ENCODE assay signal across 11 mouse cellular contexts in the genomic region with DNA sequence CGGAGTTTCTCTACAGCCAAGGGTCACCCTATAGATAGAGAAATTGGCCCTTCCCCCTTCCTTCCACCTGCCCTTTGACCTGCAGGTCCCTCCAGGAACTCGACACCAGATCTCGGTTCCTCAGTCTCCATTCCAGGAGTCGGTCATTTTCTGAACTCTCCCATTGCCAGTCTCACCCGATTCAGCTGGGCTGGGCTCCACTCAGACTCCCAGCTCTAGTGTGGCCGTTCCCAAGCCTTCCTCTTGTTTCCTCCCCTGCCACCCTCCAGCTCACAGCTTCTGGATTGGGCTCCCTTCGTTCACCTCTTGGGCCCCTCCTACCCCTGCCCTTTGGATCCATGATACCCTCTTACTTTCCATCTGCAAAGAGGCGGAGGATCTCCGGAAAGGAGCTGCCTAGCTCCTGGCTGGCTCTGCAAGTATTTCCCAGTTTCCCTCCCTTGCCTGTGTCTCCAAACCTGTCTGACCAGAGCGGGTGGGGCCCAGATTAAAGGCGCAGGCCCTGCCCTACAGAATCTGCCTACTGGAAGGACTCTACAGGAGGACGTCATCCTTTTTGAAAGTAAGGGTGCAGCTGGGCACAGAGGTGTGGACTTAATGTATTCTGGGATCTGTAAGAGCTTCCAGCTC. TPM values are rescaled to one million over a fixed set of nuclear protein-coding genes. Genes with fewer than 3 reads are reported as not detected.
DNase-seq lines count a peak whose midpoint lies in the region; ATAC-seq lines count a peak whose summit lies in the region.
"Had no signal": no experiment of that assay in that cellular context is flagged by ENCODE, and none has a peak within 500 bp of the region (broad histone marks: within the 10 kb centered on the region; RNA-seq: fewer than 3 reads in every experiment).

No protein-coding gene starts in this region.

- no peak overlapping the region; the same call in 1 of the 2 replicates for H3K9ac ChIP-seq in heart, embryonic 11.5 days (ENCODE audit: low read depth, low read length)
- H3K9ac ChIP-seq in embryonic facial prominence, embryonic 15.5 days = 0 out of 2 replicates have a peak overlapping the region, but pooled peaks have one; percentile 1
- H3K9ac ChIP-seq in limb, embryonic 12.5 days (replicated peaks) = peak overlapping the region; percentile 37; the same call in 1 of the 2 replicates
- no peak overlapping the region for H3K9ac ChIP-seq in forebrain, embryonic 16.5 days (replicated peaks; ENCODE audit: low read depth, low read length)

- no peaks in the 10 kb centered on the region for H3K9me3 ChIP-seq in heart, embryonic 11.5 days (replicated peaks; ENCODE audit: control insufficient read depth, low read length)
- H3K9me3 ChIP-seq in embryonic facial prominence, embryonic 15.5 days (replicated peaks) = no peaks in the 10 kb centered on the region
- no peaks in the 10 kb centered on the region for H3K9me3 ChIP-seq in limb, embryonic 12.5 days
- H3K9me3 ChIP-seq in forebrain, embryonic 16.5 days (ENCODE audit: control insufficient read depth, low read length) = no peaks in the 10 kb centered on the region
- H3K9me3 ChIP-seq: midbrain, embryonic 12.5 days had no signal

- peak overlapping the region; percentile 82 for H3K4me2 ChIP-seq in heart, embryonic 11.5 days
- peak overlapping the region; percentile 72 for H3K4me2 ChIP-seq in embryonic facial prominence, embryonic 15.5 days (replicated peaks)
- H3K4me2 ChIP-seq in limb, embryonic 12.5 days = peak overlapping the region; percentile 75; the same call in 1 of the 2 replicates
- H3K4me2 ChIP-seq in forebrain, embryonic 16.5 days (ENCODE audit: low read length) = no peak overlapping the region

- DNase-seq in heart, postnatal 4 days = no peak
- peak; percentile 33 to 55 for DNase-seq in lung, postnatal 4 days
- DNase-seq in thymus, postnatal 25 days = no peak
- no peak for DNase-seq in B cell, adult 2 months
- DNase-seq: right cerebral cortex, postnatal 14 days had no signal

- peaks cover 3% of the 10 kb centered on the region for H3K36me3 ChIP-seq in heart, embryonic 11.5 days (ENCODE audit: control insufficient read depth, insufficient read depth, low read length)
- H3K36me3 ChIP-seq in embryonic facial prominence, embryonic 15.5 days = 0 out of 2 replicates have a peak, but pooled peaks cover 4% of the 10 kb centered on the region
- H3K36me3 ChIP-seq in limb, embryonic 12.5 days = peaks cover 19% of the 10 kb centered on the region
- no peaks in the 10 kb centered on the region for H3K36me3 ChIP-seq in forebrain, embryonic 16.5 days (ENCODE audit: control insufficient read depth, insufficient read depth)

- H3K4me3 ChIP-seq in heart, embryonic 11.5 days (ENCODE audit: low read depth, low read length) = no peak overlapping the region
- peak overlapping the region; percentile 32 for H3K4me3 ChIP-seq in embryonic facial prominence, embryonic 15.5 days (replicated peaks)
- H3K4me3 ChIP-seq in limb, embryonic 12.5 days (replicated peaks) = no peak overlapping the region; the same call in 1 of the 2 replicates
- no peak overlapping the region for H3K4me3 ChIP-seq in forebrain, embryonic 16.5 days (replicated peaks; ENCODE audit: low read length)

- no peak for ATAC-seq in heart, embryonic 11.5 days (replicated peaks; ENCODE audit: insufficient number of reproducible peaks, low FRiP score, low TSS enrichment)
- ATAC-seq in embryonic facial prominence, embryonic 15.5 days (ENCODE audit: insufficient number of reproducible peaks, low FRiP score, low TSS enrichment, low read depth) = no peak
- ATAC-seq in limb, embryonic 12.5 days (ENCODE audit: insufficient number of reproducible peaks, insufficient read depth, low FRiP score, low TSS enrichment, low read depth) = no peak
- ATAC-seq in forebrain, embryonic 16.5 days = no peak

- no peak overlapping the region for H3K27ac ChIP-seq in heart, embryonic 11.5 days (ENCODE audit: low read depth, low read length)
- peak overlapping the region; percentile 97 for H3K27ac ChIP-seq in embryonic facial prominence, embryonic 15.5 days (replicated peaks)
- H3K27ac ChIP-seq in limb, embryonic 12.5 days = peak overlapping the region; percentile 29; the same call in 1 of the 2 replicates
- H3K27ac ChIP-seq in forebrain, embryonic 16.5 days (ENCODE audit: low read length) = no peak overlapping the region
- H3K27ac ChIP-seq: midbrain, embryonic 12.5 days had no signal

- H3K27me3 ChIP-seq in heart, embryonic 11.5 days (ENCODE audit: control insufficient read depth, insufficient read depth, low read length) = no peaks in the 10 kb centered on the region
- no peaks in the 10 kb centered on the region for H3K27me3 ChIP-seq in embryonic facial prominence, embryonic 15.5 days
- no peaks in the 10 kb centered on the region for H3K27me3 ChIP-seq in limb, embryonic 12.5 days
- H3K27me3 ChIP-seq in forebrain, embryonic 16.5 days (replicated peaks; ENCODE audit: control insufficient read depth, insufficient read depth, low read length) = no peaks in the 10 kb centered on the region
- H3K27me3 ChIP-seq: midbrain, embryonic 12.5 days had no signal

- H3K4me1 ChIP-seq in heart, embryonic 11.5 days (ENCODE audit: control insufficient read depth, insufficient read depth, low read length) = peaks cover 14% of the 10 kb centered on the region
- peaks cover 26% of the 10 kb centered on the region for H3K4me1 ChIP-seq in embryonic facial prominence, embryonic 15.5 days
- peaks cover 18% of the 10 kb centered on the region for H3K4me1 ChIP-seq in limb, embryonic 12.5 days (replicated peaks)
- H3K4me1 ChIP-seq in forebrain, embryonic 16.5 days (replicated peaks; ENCODE audit: control insufficient read depth, insufficient read depth, low read length) = peaks cover 20% of the 10 kb centered on the region

- 32% methylated on average over 12 of the region's 12 CpGs for WGBS in heart, embryonic 11.5 days (ENCODE audit: insufficient replicate concordance)
- WGBS in embryonic facial prominence, embryonic 15.5 days = 40% methylated on average over 12 of the region's 12 CpGs
- 48% methylated on average over 12 of the region's 12 CpGs for WGBS in limb, embryonic 12.5 days
- WGBS in forebrain, embryonic 16.5 days = 65% methylated on average over 12 of the region's 12 CpGs

RNA-seq across cellular contexts. Expression of gene Tmem79, which starts 1.8 kb away (rescaled TPM):
- polyA plus RNA-seq in heart, embryonic 11.5 days (2014; fragmentation: Nextera tagmentation; extraction: Ambion mirVana) = 1.3 TPM in 2 replicates
- 1 to 10 TPM; 1.4 to 1.6 TPM for total RNA-seq in heart, postnatal 4 days (2021)
- 26.0 and 27.1 TPM in 2 replicates for polyA plus RNA-seq in embryonic facial prominence, embryonic 15.5 days (2015; fragmentation: Nextera tagmentation; extraction: Ambion mirVana)
- polyA plus RNA-seq in limb, embryonic 12.5 days (2016; fragmentation: Nextera tagmentation; extraction: Ambion mirVana) = 2.6 and 2.9 TPM in 2 replicates
- 1.4 TPM in 2 replicates for polyA plus RNA-seq in forebrain, embryonic 16.5 days (2015; fragmentation: Nextera tagmentation; extraction: Ambion mirVana)

RNA-seq across cellular contexts. Expression of gene Smg5, which starts 1.9 kb away (rescaled TPM):
- 35.2 and 37.8 TPM in 2 replicates for polyA plus RNA-seq in heart, embryonic 11.5 days (2014; fragmentation: Nextera tagmentation; extraction: Ambion mirVana)
- total RNA-seq in heart, postnatal 4 days (2021) = 10 to 100 TPM; 53.2 to 61.3 TPM
- 41.8 and 48.6 TPM in 2 replicates for polyA plus RNA-seq in embryonic facial prominence, embryonic 15.5 days (2015; fragmentation: Nextera tagmentation; extraction: Ambion mirVana)
- 69.2 and 74.4 TPM in 2 replicates for polyA plus RNA-seq in limb, embryonic 12.5 days (2016; fragmentation: Nextera tagmentation; extraction: Ambion mirVana)
- polyA plus RNA-seq in forebrain, embryonic 16.5 days (2015; fragmentation: Nextera tagmentation; extraction: Ambion mirVana) = 57.5 and 65.9 TPM in 2 replicates

RNA-seq across cellular contexts. Expression of gene Glmp, which starts 9.3 kb away (rescaled TPM):
- polyA plus RNA-seq in heart, embryonic 11.5 days (2014; fragmentation: Nextera tagmentation; extraction: Ambion mirVana) = 106 and 118 TPM in 2 replicates
- total RNA-seq in heart, postnatal 4 days (2021) = 10 to 100 TPM; 74.8 to 84.6 TPM
- polyA plus RNA-seq in embryonic facial prominence, embryonic 15.5 days (2015; fragmentation: Nextera tagmentation; extraction: Ambion mirVana) = 212 and 214 TPM in 2 replicates
- 143 and 164 TPM in 2 replicates for polyA plus RNA-seq in limb, embryonic 12.5 days (2016; fragmentation: Nextera tagmentation; extraction: Ambion mirVana)
- polyA plus RNA-seq in forebrain, embryonic 16.5 days (2015; fragmentation: Nextera tagmentation; extraction: Ambion mirVana) = 93.0 and 94.4 TPM in 2 replicates

RNA-seq across cellular contexts. Expression of gene Paqr6, which starts 30.2 kb away (rescaled TPM):
- polyA plus RNA-seq in heart, embryonic 11.5 days (2014; fragmentation: Nextera tagmentation; extraction: Ambion mirVana) = 2.7 and 3.0 TPM in 2 replicates
- under 1 TPM; 0.47 to 0.86 TPM for total RNA-seq in heart, postnatal 4 days (2021)
- polyA plus RNA-seq in embryonic facial prominence, embryonic 15.5 days (2015; fragmentation: Nextera tagmentation; extraction: Ambion mirVana) = 8.3 and 10.1 TPM in 2 replicates
- 2.8 and 3.2 TPM in 2 replicates for polyA plus RNA-seq in limb, embryonic 12.5 days (2016; fragmentation: Nextera tagmentation; extraction: Ambion mirVana)
- 1.1 and 2.3 TPM in 2 replicates for polyA plus RNA-seq in forebrain, embryonic 16.5 days (2015; fragmentation: Nextera tagmentation; extraction: Ambion mirVana)
- total RNA-seq: hematopoietic stem cell, adult 5-6 weeks had no signal

RNA-seq across cellular contexts. Expression of gene Cct3, which starts 37.2 kb away (rescaled TPM):
- polyA plus RNA-seq in heart, embryonic 11.5 days (2014; fragmentation: Nextera tagmentation; extraction: Ambion mirVana) = 491 and 516 TPM in 2 replicates
- total RNA-seq in heart, postnatal 4 days (2021) = 100 to 1,000 TPM; 257 TPM
- 443 TPM in 2 replicates for polyA plus RNA-seq in embryonic facial prominence, embryonic 15.5 days (2015; fragmentation: Nextera tagmentation; extraction: Ambion mirVana)
- 642 and 647 TPM in 2 replicates for polyA plus RNA-seq in limb, embryonic 12.5 days (2016; fragmentation: Nextera tagmentation; extraction: Ambion mirVana)
- 517 and 522 TPM in 2 replicates for polyA plus RNA-seq in forebrain, embryonic 16.5 days (2015; fragmentation: Nextera tagmentation; extraction: Ambion mirVana)

Comparison
In these comparisons a context has a peak if more than half of its experiments do, and no peak if none do; other contexts are left out.
1. H3K27ac ChIP-seq: peak in embryonic facial prominence, embryonic 15.5 days (single experiment) and limb, embryonic 12.5 days (single experiment); none in heart, embryonic 11.5 days (single experiment) and forebrain, embryonic 16.5 days (single experiment).
2. H3K9ac ChIP-seq: peak in embryonic facial prominence, embryonic 15.5 days (single experiment) and limb, embryonic 12.5 days (single experiment); none in heart, embryonic 11.5 days (single experiment) and forebrain, embryonic 16.5 days (single experiment).
3. DNase-seq: peak in lung, postnatal 4 days (2 of 2); none in heart, postnatal 4 days (single experiment), thymus, postnatal 25 days (single experiment) and B cell, adult 2 months (0 of 2).